Mouse (Mus musculus): ENCODE data around the gene Rps8. TPM values are rescaled to one million over a fixed set of nuclear protein-coding genes. Genes with fewer than 3 reads are reported as not detected.

The Rps8 gene
- polyA plus RNA-seq, 1 experiment from 2014 or later: 900 TPM

Small RNA genes within 50 kb of the gene (microRNA-seq; reads per million reads assigned to microRNA genes)
- not detected for gene Gm22398

Other genes starting within 250 kb of the Rps8 start
- 90.5 and 94.6 TPM in 2 replicates for gene Urod, start 161.8 kb downstream of the Rps8 start, polyA plus RNA-seq (2014; fragmentation: Nextera tagmentation; extraction: Ambion mirVana)
- 5.0 and 5.2 TPM in 2 replicates for gene Hectd3, start 160.9 kb downstream of the Rps8 start, polyA plus RNA-seq (2014; fragmentation: Nextera tagmentation; extraction: Ambion mirVana)
- gene Eif2b3, start 136.8 kb downstream of the Rps8 start, polyA plus RNA-seq (2014; fragmentation: Nextera tagmentation; extraction: Ambion mirVana): 21.5 and 22.0 TPM in 2 replicates
- gene Ptch2, start 60.2 kb downstream of the Rps8 start, polyA plus RNA-seq (2014; fragmentation: Nextera tagmentation; extraction: Ambion mirVana): 1.8 and 2.0 TPM in 2 replicates
- 2.5 and 3.8 TPM in 2 replicates for gene Btbd19, start 30.5 kb downstream of the Rps8 start, polyA plus RNA-seq (2014; fragmentation: Nextera tagmentation; extraction: Ambion mirVana)
- gene Tctex1d4, start 29.4 kb downstream of the Rps8 start, polyA plus RNA-seq (2014; fragmentation: Nextera tagmentation; extraction: Ambion mirVana): not detected in 2 replicates
- 1.6 and 2.0 TPM in 2 replicates for gene Plk3, start 22.3 kb downstream of the Rps8 start, polyA plus RNA-seq (2014; fragmentation: Nextera tagmentation; extraction: Ambion mirVana)
- gene Kif2c, start 26.4 kb upstream of the Rps8 start, polyA plus RNA-seq (2014; fragmentation: Nextera tagmentation; extraction: Ambion mirVana): 32.0 and 35.9 TPM in 2 replicates
- 38.0 and 39.8 TPM in 2 replicates for gene Tmem53, start 95.7 kb upstream of the Rps8 start, polyA plus RNA-seq (2014; fragmentation: Nextera tagmentation; extraction: Ambion mirVana)
- 0.27 and 0.42 TPM in 2 replicates for gene Armh1, start 95.9 kb upstream of the Rps8 start, polyA plus RNA-seq (2014; fragmentation: Nextera tagmentation; extraction: Ambion mirVana)

Measured in heart, embryonic 14.5 days (tissue).